Mouse (Mus musculus): ENCODE data around the gene Lrrc42. TPM values are rescaled to one million over a fixed set of nuclear protein-coding genes. Genes with fewer than 3 reads are reported as not detected.
A peak's percentile ranks its signal among the peaks of the same experiment; 100 is the strongest.

Gene Lrrc42
- polyA plus RNA-seq (2015; fragmentation: Nextera tagmentation; extraction: Ambion mirVana): 54.4 TPM in 2 replicates

DNA sequence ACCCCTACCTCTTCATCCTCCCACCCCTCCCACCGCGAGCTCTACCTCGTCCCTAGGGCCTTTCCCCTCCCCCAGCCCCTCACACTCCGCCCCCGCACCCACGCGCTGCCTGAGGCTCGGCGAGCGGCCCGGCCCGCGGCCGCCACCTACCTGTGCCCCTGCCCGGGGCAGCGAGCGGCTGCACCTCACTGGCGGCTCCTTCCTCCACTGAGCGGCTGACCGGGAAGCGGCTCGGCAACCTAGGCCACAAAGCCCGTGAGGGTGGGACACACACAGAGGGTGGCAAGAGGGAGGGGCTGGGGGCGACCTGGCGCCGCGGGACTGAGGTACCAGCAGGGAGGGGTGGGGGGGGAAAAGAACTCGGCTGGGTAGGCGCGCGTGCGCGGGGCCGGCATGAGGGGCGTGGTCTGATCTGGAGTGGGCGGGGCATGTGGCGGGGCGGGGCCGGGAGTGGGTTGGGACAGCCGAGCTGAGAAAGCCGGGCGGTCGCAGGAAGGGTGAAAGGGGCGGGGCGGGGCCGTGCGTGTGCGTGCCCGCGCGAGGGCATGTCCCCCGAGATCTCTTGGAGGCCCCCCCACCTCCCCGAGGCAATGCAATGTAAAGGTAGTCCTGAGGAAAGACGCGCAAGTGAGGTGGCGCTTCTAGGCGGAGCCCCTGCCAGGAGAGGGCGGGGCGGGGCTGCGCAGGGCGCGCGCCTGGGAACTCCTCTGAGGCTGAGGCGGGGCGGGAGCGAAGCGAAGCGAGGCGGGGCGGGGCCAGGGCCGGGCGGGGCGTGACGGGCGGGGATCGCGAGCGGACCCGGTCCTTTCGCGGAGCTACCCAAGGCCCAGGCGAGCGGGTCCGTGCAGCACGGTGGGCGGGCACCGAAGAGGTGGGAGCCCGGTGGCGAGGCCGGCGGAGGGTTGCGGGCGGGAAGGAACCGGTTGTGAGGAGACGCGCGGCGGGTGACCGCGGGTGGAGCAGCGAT lies at the start of gene Lrrc42, which contains the start of gene Hspb11:
Gene Lrrc42, minus strand, starts transcription at position 408 of the 967 bp plus-strand sequence.
Gene Hspb11, plus strand, starts transcription at position 469 of the 967 bp plus-strand sequence.
- peak within 1 kb of the TSS; percentile 73 for H3K4me2 ChIP-seq
- peaks cover 13% of the 10 kb centered on the region for H3K4me1 ChIP-seq
- WGBS: under 1% methylated on average over 86 of the region's 101 CpGs
- ATAC-seq (ENCODE audit: insufficient read depth, low FRiP score, low read depth): peak; percentile 97
- H3K4me3 ChIP-seq (replicated peaks): peak within 1 kb of the TSS; percentile 89
- H3K9ac ChIP-seq: peak within 1 kb of the TSS; percentile 74
- no peaks in the 10 kb centered on the region for H3K9me3 ChIP-seq
- peak within 1 kb of the TSS; percentile 81 for H3K27ac ChIP-seq
- H3K36me3 ChIP-seq: no peaks in the 10 kb centered on the region
- H3K27me3 ChIP-seq (replicated peaks): no peaks in the 10 kb centered on the region

DNA sequence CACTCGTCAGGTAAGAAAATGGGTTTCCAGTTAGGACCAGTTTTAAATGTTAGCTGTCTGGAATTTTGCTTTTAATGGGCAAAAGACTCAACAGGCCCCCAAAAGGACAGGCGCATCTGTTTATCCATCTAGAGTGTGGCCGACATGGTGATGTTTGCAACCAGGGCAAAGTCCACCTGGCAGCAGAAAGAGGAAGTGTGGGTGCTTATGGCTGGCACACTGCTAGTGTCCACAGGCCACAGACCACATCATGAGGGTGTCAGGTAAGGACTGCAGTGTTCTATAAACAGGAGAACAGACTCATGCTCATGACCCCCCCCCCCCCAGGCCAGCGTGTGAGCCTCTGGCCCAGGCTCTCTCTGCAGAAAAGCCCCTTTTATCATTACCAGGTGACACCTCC lies 49.5 kb upstream of the Lrrc42 start:
- WGBS: 65% methylated on average over 4 of the region's 4 CpGs
- H3K36me3 ChIP-seq: no peaks in the 10 kb centered on the region
- H3K27me3 ChIP-seq (replicated peaks): no peaks in the 10 kb centered on the region
- peak; percentile 15; the same call in 1 of the 2 replicates for ATAC-seq (ENCODE audit: insufficient read depth, low FRiP score, low read depth)
- peaks cover 7% of the 10 kb centered on the region; the same call in 1 of the 2 replicates for H3K4me1 ChIP-seq
- no peak overlapping the region for H3K4me3 ChIP-seq (replicated peaks)
- H3K9ac ChIP-seq: no peak overlapping the region
- no peak overlapping the region for H3K27ac ChIP-seq
- no peaks in the 10 kb centered on the region for H3K9me3 ChIP-seq
- no peak overlapping the region for H3K4me2 ChIP-seq

DNA sequence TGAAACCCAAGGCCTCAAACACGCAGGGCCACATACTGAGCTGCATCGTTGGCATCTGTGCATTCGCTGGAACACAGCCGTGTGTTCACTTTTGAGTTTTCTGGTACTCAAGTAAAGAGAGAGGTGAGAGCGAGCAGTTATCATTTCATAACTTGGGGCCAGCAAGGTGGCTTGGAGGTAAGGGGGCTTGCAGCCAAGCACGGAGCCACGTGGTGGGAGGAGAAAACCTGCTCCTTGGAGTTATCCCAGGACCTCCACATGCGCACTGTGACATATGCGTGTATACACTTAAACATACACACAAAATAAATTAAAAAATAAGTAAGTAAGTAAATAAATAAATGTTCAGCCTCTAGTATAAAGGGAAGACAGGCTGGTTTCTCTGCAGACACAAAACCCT lies 48.9 kb upstream of the Lrrc42 start:
- peaks cover 7% of the 10 kb centered on the region; the same call in 1 of the 2 replicates for H3K4me1 ChIP-seq
- no peak for ATAC-seq (ENCODE audit: insufficient read depth, low FRiP score, low read depth)
- H3K4me3 ChIP-seq (replicated peaks): no peak overlapping the region
- H3K27me3 ChIP-seq (replicated peaks): no peaks in the 10 kb centered on the region
- H3K36me3 ChIP-seq: no peaks in the 10 kb centered on the region
- H3K9ac ChIP-seq: no peak overlapping the region
- H3K27ac ChIP-seq: no peak overlapping the region
- WGBS: 83% methylated on average over 9 of the region's 9 CpGs
- H3K4me2 ChIP-seq: no peak overlapping the region
- no peaks in the 10 kb centered on the region for H3K9me3 ChIP-seq

DNA sequence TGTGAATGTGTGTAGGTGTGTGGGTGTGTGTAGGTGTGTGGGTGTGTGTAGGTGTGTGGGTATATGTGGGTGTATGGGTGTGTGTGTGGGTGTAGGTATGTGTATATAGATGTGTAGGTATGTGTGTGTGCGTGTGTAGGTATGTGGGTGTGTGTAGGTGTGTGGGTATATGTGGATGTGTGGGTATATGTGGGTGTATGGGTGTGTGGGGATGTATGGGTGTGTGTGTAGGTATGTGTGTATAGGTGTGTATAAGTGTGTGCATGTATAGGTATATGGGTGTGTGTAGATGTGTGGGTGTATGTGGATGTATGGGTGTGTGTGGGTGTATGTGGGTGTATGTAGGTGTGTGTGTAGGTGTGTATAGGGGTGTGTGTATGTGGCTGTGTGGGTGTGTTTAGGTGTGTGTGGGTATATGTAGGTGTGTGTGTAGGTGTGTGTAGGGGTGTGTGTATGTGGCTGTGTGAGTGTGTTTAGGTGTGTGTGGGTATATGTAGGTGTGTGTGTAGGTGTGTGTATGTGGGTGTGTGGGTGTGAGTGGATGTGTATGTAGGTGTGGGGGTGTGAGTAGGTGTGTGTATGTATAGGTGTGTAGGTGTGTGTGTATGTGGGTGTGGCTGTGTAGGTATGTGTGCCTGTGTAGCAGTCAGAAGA lies 47.7 kb upstream of the Lrrc42 start:
- H3K27ac ChIP-seq: no peak overlapping the region
- H3K9me3 ChIP-seq: no peaks in the 10 kb centered on the region
- 0 out of 2 replicates have a peak, but pooled peaks have one; percentile 28 for ATAC-seq (ENCODE audit: insufficient read depth, low FRiP score, low read depth)
- H3K4me3 ChIP-seq (replicated peaks): no peak overlapping the region
- H3K27me3 ChIP-seq (replicated peaks): no peaks in the 10 kb centered on the region
- no peak overlapping the region for H3K4me2 ChIP-seq
- H3K36me3 ChIP-seq: no peaks in the 10 kb centered on the region
- H3K4me1 ChIP-seq: no peaks in the 10 kb centered on the region
- no peak overlapping the region for H3K9ac ChIP-seq
- 94% methylated on average over 1 of the region's 1 CpGs for WGBS

DNA sequence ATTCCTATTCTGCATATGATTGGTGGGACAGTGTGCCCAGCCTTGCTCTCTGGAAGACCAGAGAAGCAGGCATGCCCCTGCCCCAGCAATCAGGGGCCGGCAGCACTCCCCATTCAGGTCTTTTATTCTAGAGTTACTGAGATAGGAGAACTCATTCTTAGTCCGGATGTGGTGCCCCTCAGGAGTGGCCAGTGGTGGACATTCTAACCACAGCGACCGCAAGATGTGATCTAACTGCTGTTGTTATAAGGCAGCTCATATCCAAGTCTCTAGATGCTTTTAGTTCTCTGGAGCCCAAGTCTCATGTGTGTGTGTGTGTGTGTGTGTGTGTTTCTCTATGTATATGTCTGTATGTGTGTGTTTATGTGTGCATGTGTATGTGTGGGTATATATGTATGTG lies 47.0 kb upstream of the Lrrc42 start:
- H3K9ac ChIP-seq: no peak overlapping the region
- no peak for ATAC-seq (ENCODE audit: insufficient read depth, low FRiP score, low read depth)
- H3K27ac ChIP-seq: no peak overlapping the region
- no peaks in the 10 kb centered on the region for H3K36me3 ChIP-seq
- H3K4me3 ChIP-seq (replicated peaks): no peak overlapping the region
- H3K4me1 ChIP-seq: no peaks in the 10 kb centered on the region
- no peaks in the 10 kb centered on the region for H3K9me3 ChIP-seq
- H3K27me3 ChIP-seq (replicated peaks): no peaks in the 10 kb centered on the region
- WGBS: 78% methylated on average over 4 of the region's 4 CpGs
- H3K4me2 ChIP-seq: no peak overlapping the region

DNA sequence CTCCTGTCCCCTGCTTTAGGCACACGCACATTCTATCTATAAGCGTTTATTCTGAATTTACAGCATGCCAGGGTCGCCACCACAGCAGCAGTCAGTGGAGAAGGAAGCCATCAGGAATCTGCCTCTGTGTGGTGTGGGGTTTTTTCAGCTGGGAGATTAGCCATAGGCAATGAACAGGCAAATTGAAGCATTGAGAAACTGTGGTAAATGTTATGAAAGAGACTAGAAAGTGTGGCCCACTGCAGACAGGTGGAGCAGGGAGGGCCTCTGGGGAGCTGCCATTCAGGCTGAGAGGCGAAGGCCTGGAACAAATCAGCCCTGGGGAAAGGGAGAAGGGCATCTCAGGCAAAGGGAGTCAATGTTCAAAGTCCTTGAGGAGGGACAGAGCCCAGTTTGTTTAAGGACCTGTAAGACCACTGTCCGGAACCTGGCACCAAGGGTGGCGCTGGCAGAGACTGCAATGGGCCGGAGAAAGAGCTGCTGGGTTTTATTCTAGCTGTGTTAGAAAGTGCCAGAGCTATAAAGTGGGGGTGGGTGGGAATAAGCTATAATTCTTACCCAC lies 46.5 kb upstream of the Lrrc42 start:
- Histone ChIP-seq H3K27ac (no peak overlapping the region), H3K9ac (no peak overlapping the region), H3K4me1 (no peaks in the 10 kb centered on the region), H3K4me2 (no peak overlapping the region), H3K27me3 (replicated peaks) (no peaks in the 10 kb centered on the region), H3K36me3 (no peaks in the 10 kb centered on the region), H3K4me3 (replicated peaks) (no peak overlapping the region), H3K9me3 (no peaks in the 10 kb centered on the region)
- no peak for ATAC-seq (ENCODE audit: insufficient read depth, low FRiP score, low read depth)
- 83% methylated on average over 7 of the region's 7 CpGs for WGBS

DNA sequence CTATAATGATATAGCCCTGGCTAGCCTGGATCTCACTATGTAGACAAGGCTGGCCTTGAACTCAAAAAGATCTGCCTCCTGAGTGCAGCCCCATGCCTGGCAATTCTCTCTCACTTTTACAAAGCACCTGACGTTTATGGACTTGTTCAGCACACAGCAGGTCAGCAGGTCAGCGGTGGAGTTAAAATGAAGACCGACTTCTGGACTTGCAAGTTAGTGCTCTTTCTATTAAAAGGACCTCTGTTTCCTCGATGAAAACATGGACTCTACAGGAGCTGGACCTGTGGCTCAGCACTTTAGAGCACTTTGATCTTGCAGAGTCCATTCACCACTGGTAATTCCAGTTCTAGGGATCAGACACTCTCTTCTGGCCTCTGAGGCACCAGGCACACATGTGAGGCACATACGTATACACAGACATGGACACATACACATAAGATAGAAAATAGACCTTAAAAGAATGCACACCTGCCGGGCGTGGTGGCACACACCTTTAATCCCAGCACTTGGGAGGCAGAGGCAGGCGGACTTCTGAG lies 44.8 kb upstream of the Lrrc42 start:
- WGBS: 75% methylated on average over 8 of the region's 8 CpGs
- Histone ChIP-seq H3K27ac (no peak overlapping the region), H3K27me3 (replicated peaks) (no peaks in the 10 kb centered on the region), H3K4me2 (no peak overlapping the region), H3K4me3 (replicated peaks) (no peak overlapping the region), H3K9me3 (no peaks in the 10 kb centered on the region), H3K9ac (no peak overlapping the region), H3K36me3 (no peaks in the 10 kb centered on the region), H3K4me1 (no peaks in the 10 kb centered on the region)
- no peak for ATAC-seq (ENCODE audit: insufficient read depth, low FRiP score, low read depth)

DNA sequence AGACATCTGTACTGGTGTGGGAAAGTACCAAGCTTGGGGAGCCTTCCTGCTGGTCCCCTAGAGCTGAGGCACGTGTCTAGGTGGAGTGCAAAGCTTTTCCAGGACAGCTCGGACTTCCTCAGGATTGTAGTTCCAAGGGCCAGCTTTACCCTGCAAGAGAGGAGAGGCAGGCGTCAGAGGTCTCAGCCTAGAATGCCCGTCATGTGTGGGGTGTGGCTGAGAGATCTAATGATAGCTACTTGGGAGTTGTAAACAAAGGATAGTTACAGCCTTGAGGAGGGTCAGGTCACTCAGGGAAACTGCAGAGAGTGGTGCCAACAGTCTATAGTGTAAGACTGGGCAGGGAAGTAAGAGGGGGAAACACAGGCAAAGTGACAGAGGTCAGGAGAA lies 38.9 kb upstream of the Lrrc42 start:
- no peaks in the 10 kb centered on the region for H3K36me3 ChIP-seq
- no peaks in the 10 kb centered on the region for H3K9me3 ChIP-seq
- no peak overlapping the region for H3K9ac ChIP-seq
- 29% methylated on average over 4 of the region's 4 CpGs for whole genome bisulfite sequencing
- no peaks in the 10 kb centered on the region for H3K27me3 ChIP-seq (replicated peaks)
- no peak overlapping the region for H3K4me2 ChIP-seq
- no peak overlapping the region for H3K27ac ChIP-seq
- no peak overlapping the region for H3K4me3 ChIP-seq (replicated peaks)
- ATAC-seq (ENCODE audit: insufficient read depth, low FRiP score, low read depth): no peak
- H3K4me1 ChIP-seq: no peaks in the 10 kb centered on the region

DNA sequence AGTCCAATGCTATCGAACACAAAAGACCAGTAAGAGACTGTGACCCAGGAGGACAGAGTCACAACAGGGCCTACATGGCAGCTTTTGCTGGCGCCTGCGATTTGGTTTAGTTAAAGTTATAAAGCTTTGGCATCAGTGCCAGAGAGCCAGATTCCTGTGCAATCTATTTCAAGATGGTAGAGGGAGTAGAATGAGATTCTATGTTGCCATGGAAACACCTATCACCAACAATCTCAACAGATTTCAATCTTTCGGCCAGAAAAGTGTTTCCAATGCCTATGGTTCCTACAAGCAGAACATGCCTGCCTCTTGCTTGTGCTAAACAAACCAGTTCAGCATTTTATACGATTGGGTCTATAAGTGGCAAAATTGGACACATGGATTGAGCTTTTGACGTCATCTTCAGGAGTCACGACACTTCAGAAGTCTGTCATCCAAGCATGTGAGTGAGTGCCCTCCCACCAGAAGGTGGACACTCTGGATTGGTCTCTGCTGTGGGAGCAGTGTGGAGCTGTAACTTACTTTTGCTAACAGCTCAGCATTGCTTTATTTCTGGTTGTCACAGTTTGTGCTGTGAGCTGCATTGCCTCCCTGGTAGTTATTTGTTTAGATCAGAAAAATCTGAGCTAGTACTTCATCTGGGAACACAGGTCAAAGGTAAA lies 38.4 kb upstream of the Lrrc42 start:
- WGBS: 77% methylated on average over 7 of the region's 7 CpGs
- Histone ChIP-seq H3K27me3 (replicated peaks) (no peaks in the 10 kb centered on the region), H3K36me3 (no peaks in the 10 kb centered on the region), H3K9ac (no peak overlapping the region), H3K27ac (no peak overlapping the region), H3K4me2 (no peak overlapping the region), H3K9me3 (no peaks in the 10 kb centered on the region), H3K4me1 (no peaks in the 10 kb centered on the region), H3K4me3 (replicated peaks) (no peak overlapping the region)
- no peak for ATAC-seq (ENCODE audit: insufficient read depth, low FRiP score, low read depth)

DNA sequence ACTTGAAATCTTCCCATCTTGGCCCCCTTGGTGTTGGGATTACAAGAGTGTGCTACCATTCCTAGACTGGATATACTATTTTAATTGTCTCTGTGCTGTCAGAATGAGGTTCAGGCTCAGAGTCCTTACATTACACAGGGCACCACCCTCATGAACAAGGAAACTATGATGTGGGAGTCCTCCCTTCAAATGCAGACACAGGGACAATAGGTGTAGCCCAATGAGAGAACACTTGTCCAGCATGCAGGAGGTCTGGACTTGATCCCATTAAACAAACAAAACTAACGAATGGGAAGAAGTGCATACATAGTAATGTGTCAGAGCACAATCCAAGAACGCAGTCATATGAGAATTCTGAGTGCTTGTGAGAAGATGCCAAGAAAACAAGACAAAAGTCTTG lies 34.2 kb upstream of the Lrrc42 start:
- Histone ChIP-seq H3K9me3 (no peaks in the 10 kb centered on the region), H3K4me2 (no peak overlapping the region), H3K4me3 (replicated peaks) (no peak overlapping the region), H3K27me3 (replicated peaks) (no peaks in the 10 kb centered on the region), H3K27ac (no peak overlapping the region), H3K9ac (no peak overlapping the region), H3K4me1 (no peaks in the 10 kb centered on the region), H3K36me3 (no peaks in the 10 kb centered on the region)
- ATAC-seq (ENCODE audit: insufficient read depth, low FRiP score, low read depth): no peak
- 73% methylated on average over 2 of the region's 2 CpGs for WGBS

DNA sequence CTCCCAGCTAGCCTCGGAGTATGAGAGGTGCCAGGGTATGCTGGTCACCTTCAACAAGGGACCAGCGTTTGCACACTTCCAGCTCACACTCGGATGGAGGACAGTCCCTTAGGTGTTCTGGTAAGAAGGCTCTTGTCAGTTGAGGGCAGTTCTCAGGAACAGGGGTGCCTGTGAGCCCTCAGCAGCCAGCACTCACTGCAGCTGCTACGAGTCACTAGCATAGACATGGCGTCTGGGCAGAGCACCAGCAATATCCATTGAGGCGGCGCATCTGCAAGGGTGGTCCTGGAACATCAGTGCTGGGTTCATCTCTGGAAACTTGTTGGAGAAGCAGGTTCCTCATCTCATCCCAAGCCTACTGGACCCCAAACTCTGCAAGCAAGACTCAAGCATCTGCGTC lies 33.1 kb upstream of the Lrrc42 start:
- Histone ChIP-seq H3K9ac (no peak overlapping the region), H3K4me2 (no peak overlapping the region), H3K4me3 (replicated peaks) (no peak overlapping the region), H3K4me1 (no peaks in the 10 kb centered on the region), H3K36me3 (no peaks in the 10 kb centered on the region), H3K9me3 (no peaks in the 10 kb centered on the region), H3K27me3 (replicated peaks) (no peaks in the 10 kb centered on the region), H3K27ac (no peak overlapping the region)
- no peak for ATAC-seq (ENCODE audit: insufficient read depth, low FRiP score, low read depth)
- 89% methylated on average over 8 of the region's 8 CpGs for WGBS

Data from stomach, embryonic 15.5 days (tissue).